ENCODE assay signal across 23 mouse cellular contexts in genomic region chr4:143414121-143414520, GRCm38 (mm10). TPM values are rescaled to one million over a fixed set of nuclear protein-coding genes. Genes with fewer than 3 reads are reported as not detected.
"Had no signal": no experiment of that assay in that cellular context is flagged by ENCODE, and none has a peak within 500 bp of the region (broad histone marks: within the 10 kb centered on the region; RNA-seq: fewer than 3 reads in every experiment).

No protein-coding gene starts in this region.

- H3K9me3 ChIP-seq: midbrain, embryonic 13.5 days; midbrain, embryonic 15.5 days; stomach, embryonic 15.5 days had no signal

- H3K27ac ChIP-seq: macrophage; midbrain, embryonic 13.5 days; midbrain, embryonic 15.5 days; neural tube, embryonic 12.5 days; stomach, embryonic 15.5 days; stomach, postnatal 0 days had no signal

- H3K27me3 ChIP-seq: megakaryocyte, embryonic 14.5 days; midbrain, embryonic 13.5 days; midbrain, embryonic 15.5 days; neural tube, embryonic 12.5 days; stomach, embryonic 15.5 days had no signal

- H3K4me1 ChIP-seq: stomach, embryonic 15.5 days had no signal

- H3K9ac ChIP-seq: lung, embryonic 14.5 days; midbrain, embryonic 13.5 days; midbrain, embryonic 15.5 days; neural tube, embryonic 12.5 days; stomach, embryonic 15.5 days had no signal

- DNase-seq: lung, adult 18-20 months; lung, embryonic 14.5 days; lung, postnatal 10 days; right cerebral cortex, postnatal 14 days; thymus, adult 2 months; thymus, postnatal 25 days; thymus, postnatal 4 days had no signal

- H3K4me3 ChIP-seq: megakaryocyte, embryonic 14.5 days; midbrain, embryonic 13.5 days; midbrain, embryonic 15.5 days; neural tube, embryonic 12.5 days; stomach, embryonic 15.5 days had no signal

- ATAC-seq: midbrain, embryonic 13.5 days; midbrain, embryonic 15.5 days had no signal

- H3K4me2 ChIP-seq: lung, embryonic 14.5 days; midbrain, embryonic 11.5 days; midbrain, embryonic 13.5 days; neural tube, embryonic 12.5 days; stomach, embryonic 15.5 days had no signal

RNA-seq across cellular contexts. Expression of gene Pramel1, which starts 19.9 kb away (rescaled TPM):
- total RNA-seq: megakaryocyte progenitor cell, adult 5-6 weeks; midbrain, postnatal 0 days; monocyte, adult 5-6 weeks; neutrophil, adult 5-6 weeks had no signal
- polyA plus RNA-seq: lung, embryonic 14.5 days; lung, embryonic 16.5 days; macrophage; midbrain, embryonic 11.5 days; midbrain, embryonic 13.5 days; midbrain, embryonic 15.5 days; midbrain, postnatal 0 days; neural tube, embryonic 12.5 days; neural tube, embryonic 14.5 days; spleen, adult 2 months; stomach, embryonic 15.5 days; stomach, postnatal 0 days; thymus, adult 2 months; urinary bladder, adult 2 months had no signal

RNA-seq across cellular contexts. Expression of gene Oog4, which starts 36.0 kb away (rescaled TPM):
- total RNA-seq: megakaryocyte progenitor cell, adult 5-6 weeks; midbrain, postnatal 0 days; monocyte, adult 5-6 weeks; neutrophil, adult 5-6 weeks had no signal
- polyA plus RNA-seq: lung, embryonic 14.5 days; lung, embryonic 16.5 days; macrophage; midbrain, embryonic 11.5 days; midbrain, embryonic 13.5 days; midbrain, embryonic 15.5 days; midbrain, postnatal 0 days; neural tube, embryonic 12.5 days; neural tube, embryonic 14.5 days; spleen, adult 2 months; stomach, embryonic 15.5 days; stomach, postnatal 0 days; thymus, adult 2 months; urinary bladder, adult 2 months had no signal
